Mouse (Mus musculus): ENCODE data around the gene Sema4d. TPM values are rescaled to one million over a fixed set of nuclear protein-coding genes. Genes with fewer than 3 reads are reported as not detected.
A peak's percentile ranks its signal among the peaks of the same experiment; 100 is the strongest.

Sema4d gene
- total and polyA plus RNA-seq, 2 experiments from 2014 or later = 11.6 to 18.2 TPM

GRCm38 (mm10) chr13:51786616-51787015, 6.9 kb downstream of the Sema4d start:
- TF ChIP-seq EP300 (IDR thresholded peaks at IDR 0.05; ENCODE audit: low read depth) (no peak), CTCF (IDR thresholded peaks at IDR 0.05; ENCODE audit: low read depth) (no peak)
- WGBS = 44% methylated on average over 4 of the region's 4 CpGs
- Histone ChIP-seq H3K36me3 (replicated peaks; ENCODE audit: control insufficient read depth, insufficient read depth, low read length) (no peaks in the 10 kb centered on the region), H3K9ac (replicated peaks; ENCODE audit: low read depth, low read length) (no peak overlapping the region), H3K27me3 (ENCODE audit: control insufficient read depth, insufficient read depth, low read length) (no peaks in the 10 kb centered on the region), H3K27ac (ENCODE audit: low read depth) (peak overlapping the region; percentile 30; the same call in 1 of the 2 replicates), H3K4me1 (ENCODE audit: control insufficient read depth, insufficient read depth) (0 out of 2 replicates have a peak, but pooled peaks cover 5% of the 10 kb centered on the region), H3K4me2 (ENCODE audit: low read depth, low read length) (no peak overlapping the region), H3K9me3 (replicated peaks; ENCODE audit: control insufficient read depth, low read length) (no peaks in the 10 kb centered on the region), H3K4me3 (ENCODE audit: low read depth, low read length) (no peak overlapping the region)
- ATAC-seq (ENCODE audit: insufficient read depth, low read depth) (no peak), DNase-seq (ENCODE audit: low spot score) (no peak)

GRCm38 (mm10) chr13:51784476-51784875, 9.1 kb downstream of the Sema4d start:
- WGBS = 88% methylated on average over 8 of the region's 8 CpGs
- H3K27me3 ChIP-seq (ENCODE audit: control insufficient read depth, insufficient read depth, low read length) = no peaks in the 10 kb centered on the region
- ATAC-seq (ENCODE audit: insufficient read depth, low read depth) = no peak

DNA sequence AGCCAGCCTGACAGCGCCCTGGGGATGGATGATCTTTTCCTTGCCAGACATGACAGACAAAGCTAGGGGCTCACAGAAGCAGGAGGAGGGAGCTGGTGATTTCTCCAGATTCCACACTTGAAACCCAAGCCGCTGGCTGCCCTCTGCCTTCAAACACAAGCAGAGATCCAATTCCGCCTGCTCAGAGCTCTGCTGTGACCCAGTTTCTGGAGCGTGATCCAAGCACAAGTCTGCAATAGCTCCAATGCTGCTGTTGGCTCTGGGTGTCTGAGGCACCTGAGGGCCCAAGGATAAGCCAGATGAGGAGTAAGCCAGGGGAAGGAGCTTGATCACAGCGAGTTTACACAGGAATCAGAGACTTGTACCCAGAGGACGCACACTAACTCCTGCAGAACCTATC, 9.7 kb downstream of the Sema4d start:
- Histone ChIP-seq H3K27me3 (ENCODE audit: control insufficient read depth, insufficient read depth, low read length) (no peaks in the 10 kb centered on the region), H3K4me2 (ENCODE audit: low read depth, low read length) (no peak overlapping the region), H3K27ac (ENCODE audit: low read depth) (no peak overlapping the region), H3K36me3 (replicated peaks; ENCODE audit: control insufficient read depth, insufficient read depth, low read length) (no peaks in the 10 kb centered on the region), H3K4me3 (ENCODE audit: low read depth, low read length) (no peak overlapping the region), H3K9ac (replicated peaks; ENCODE audit: low read depth, low read length) (no peak overlapping the region), H3K4me1 (ENCODE audit: control insufficient read depth, insufficient read depth) (peaks cover 6% of the 10 kb centered on the region; the same call in 1 of the 2 replicates), H3K9me3 (replicated peaks; ENCODE audit: control insufficient read depth, low read length) (no peaks in the 10 kb centered on the region)
- no peak for DNase-seq (ENCODE audit: low spot score)
- ATAC-seq (ENCODE audit: insufficient read depth, low read depth) = no peak
- WGBS = 71% methylated on average over 6 of the region's 6 CpGs
- TF ChIP-seq CTCF (IDR thresholded peaks at IDR 0.05; ENCODE audit: low read depth) (no peak), EP300 (IDR thresholded peaks at IDR 0.05; ENCODE audit: low read depth) (no peak)

More at GRCm38 (mm10) chr13:51784476-51784875, 9.1 kb downstream of the Sema4d start:
- no peak overlapping the region for H3K4me3 ChIP-seq (ENCODE audit: low read depth, low read length)
- no peak overlapping the region for H3K4me2 ChIP-seq (ENCODE audit: low read depth, low read length)
- H3K36me3 ChIP-seq (replicated peaks; ENCODE audit: control insufficient read depth, insufficient read depth, low read length) = no peaks in the 10 kb centered on the region
- H3K9me3 ChIP-seq (replicated peaks; ENCODE audit: control insufficient read depth, low read length) = no peaks in the 10 kb centered on the region
- no peak for TF ChIP-seq EP300 (IDR thresholded peaks at IDR 0.05; ENCODE audit: low read depth)
- TF ChIP-seq CTCF (IDR thresholded peaks at IDR 0.05; ENCODE audit: low read depth) = no peak
- H3K4me1 ChIP-seq (ENCODE audit: control insufficient read depth, insufficient read depth) = peaks cover 4% of the 10 kb centered on the region; the same call in 1 of the 2 replicates
- no peak overlapping the region for H3K27ac ChIP-seq (ENCODE audit: low read depth)
- DNase-seq (ENCODE audit: low spot score) = no peak
- H3K9ac ChIP-seq (replicated peaks; ENCODE audit: low read depth, low read length) = no peak overlapping the region

GRCm38 (mm10) chr13:51780509-51781155, 12.9 kb downstream of the Sema4d start:
- H3K4me3 ChIP-seq (ENCODE audit: low read depth, low read length) = no peak overlapping the region
- no peaks in the 10 kb centered on the region for H3K9me3 ChIP-seq (replicated peaks; ENCODE audit: control insufficient read depth, low read length)
- no peak overlapping the region for H3K9ac ChIP-seq (replicated peaks; ENCODE audit: low read depth, low read length)
- DNase-seq (ENCODE audit: low spot score) (no peak), ATAC-seq (ENCODE audit: insufficient read depth, low read depth) (no peak)
- TF ChIP-seq EP300 (IDR thresholded peaks at IDR 0.05; ENCODE audit: low read depth) (no peak), CTCF (IDR thresholded peaks at IDR 0.05; ENCODE audit: low read depth) (no peak)
- no peak overlapping the region for H3K27ac ChIP-seq (ENCODE audit: low read depth)
- no peaks in the 10 kb centered on the region for H3K27me3 ChIP-seq (ENCODE audit: control insufficient read depth, insufficient read depth, low read length)
- H3K4me1 ChIP-seq (ENCODE audit: control insufficient read depth, insufficient read depth) = peaks cover 29% of the 10 kb centered on the region
- no peaks in the 10 kb centered on the region for H3K36me3 ChIP-seq (replicated peaks; ENCODE audit: control insufficient read depth, insufficient read depth, low read length)
- H3K4me2 ChIP-seq (ENCODE audit: low read depth, low read length) = no peak overlapping the region
- 89% methylated on average over 10 of the region's 10 CpGs for WGBS

DNA sequence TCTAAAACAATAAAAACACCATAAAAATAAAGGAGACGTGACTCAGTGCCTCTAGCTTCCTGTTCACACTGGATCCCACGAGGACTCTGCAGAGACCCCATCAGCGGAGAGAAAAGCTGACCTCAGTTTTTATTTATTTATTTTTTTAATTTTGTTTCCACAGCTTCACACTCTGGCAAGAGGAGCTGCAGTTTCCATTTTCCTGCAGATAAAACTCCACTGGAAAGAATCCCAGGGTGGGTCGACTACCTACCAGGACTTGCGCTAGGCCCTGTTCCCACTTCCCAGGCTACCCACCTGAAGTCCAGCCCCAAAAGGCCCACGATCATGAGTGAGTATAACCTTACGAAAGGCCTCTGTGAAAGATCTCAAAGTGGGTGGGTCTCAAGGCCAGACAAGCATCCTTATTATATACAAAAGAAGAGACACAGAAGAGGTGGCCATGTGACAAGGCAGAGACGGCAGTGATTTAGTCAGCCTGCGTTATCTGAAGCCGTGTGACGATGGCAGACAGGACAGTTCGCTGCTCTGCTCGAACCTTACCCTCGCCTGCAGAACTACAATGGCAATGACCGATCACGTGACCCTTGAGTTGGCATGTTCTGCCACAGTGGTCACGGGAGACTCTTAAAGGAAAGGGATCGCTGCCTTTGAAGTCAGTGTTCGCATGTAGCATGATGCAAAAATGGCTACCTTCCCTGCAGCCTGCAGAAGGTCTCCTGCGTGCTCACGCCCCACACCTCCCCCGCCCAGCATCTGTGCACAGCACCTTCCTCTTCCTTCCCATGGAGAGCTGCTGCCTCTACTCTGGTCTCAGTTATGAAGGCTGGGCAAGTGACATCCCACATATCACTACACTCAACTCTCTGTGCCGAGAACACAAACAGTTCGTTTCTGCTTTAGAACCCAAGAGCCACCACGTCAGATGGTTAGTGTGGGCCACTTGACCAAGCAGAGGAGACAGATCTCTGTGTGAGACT, 14.3 kb downstream of the Sema4d start:
- Histone ChIP-seq H3K27ac (ENCODE audit: low read depth) (peak overlapping the region; percentile 93), H3K27me3 (ENCODE audit: control insufficient read depth, insufficient read depth, low read length) (no peaks in the 10 kb centered on the region), H3K9ac (replicated peaks; ENCODE audit: low read depth, low read length) (no peak overlapping the region), H3K4me2 (ENCODE audit: low read depth, low read length) (no peak overlapping the region), H3K36me3 (replicated peaks; ENCODE audit: control insufficient read depth, insufficient read depth, low read length) (no peaks in the 10 kb centered on the region), H3K4me1 (ENCODE audit: control insufficient read depth, insufficient read depth) (peaks cover 29% of the 10 kb centered on the region), H3K4me3 (ENCODE audit: low read depth, low read length) (no peak overlapping the region), H3K9me3 (replicated peaks; ENCODE audit: control insufficient read depth, low read length) (no peaks in the 10 kb centered on the region)
- WGBS = 66% methylated on average over 25 of the region's 25 CpGs
- TF ChIP-seq CTCF (IDR thresholded peaks at IDR 0.05; ENCODE audit: low read depth) (no peak), EP300 (IDR thresholded peaks at IDR 0.05; ENCODE audit: low read depth) (no peak)
- peak; percentile 57 for DNase-seq (ENCODE audit: low spot score)
- ATAC-seq (ENCODE audit: insufficient read depth, low read depth) = no peak
